Mouse (Mus musculus): ENCODE results near the gene Rps6.

DNA sequence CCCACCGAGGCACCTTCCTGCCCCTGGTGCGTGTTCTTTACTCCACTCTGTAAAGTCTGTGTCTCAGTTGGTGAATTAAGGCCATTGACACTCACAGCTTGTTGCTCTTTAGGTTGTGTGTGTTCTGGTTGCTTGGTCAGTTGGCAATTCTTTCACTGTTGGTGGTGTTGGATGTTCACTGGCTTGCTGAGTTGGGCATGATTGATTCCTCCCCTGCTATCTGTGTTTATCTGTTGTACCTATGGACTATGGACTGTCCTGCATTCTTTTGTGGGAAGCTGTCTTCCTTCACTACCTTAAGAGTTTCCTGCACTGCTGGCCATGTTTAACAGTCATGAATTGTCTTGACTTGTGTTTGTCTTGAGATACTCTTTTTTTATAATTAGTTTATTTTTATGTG lies 25.3 kb downstream of the Rps6 start:
- TF ChIP-seq TAL1 (conservative IDR thresholded peaks at IDR 0.05; ENCODE audit: low read depth, low read length) (no peak), CTCF (IDR thresholded peaks at IDR 0.05; ENCODE audit: low read depth, low read length) (no peak), GATA1 (IDR thresholded peaks at IDR 0.05; ENCODE audit: borderline replicate concordance, low read length) (no peak), POLR2AphosphoS5 (IDR thresholded peaks at IDR 0.05; ENCODE audit: insufficient replicate concordance, low read depth, low read length) (no peak), GATA2 (IDR thresholded peaks at IDR 0.05; ENCODE audit: borderline replicate concordance, low read depth, low read length) (no peak)
